Mouse (Mus musculus) cerebellum, adult 11-12 months (tissue): ENCODE measurements around the gene Zrsr1.
A peak's percentile ranks its signal among the peaks of the same experiment; 100 is the strongest.

Source experiments
- DNase-seq: peaks from one replicate; pipeline ENCODE4 v3.0.0; 2022

Gene Zrsr1

DNA sequence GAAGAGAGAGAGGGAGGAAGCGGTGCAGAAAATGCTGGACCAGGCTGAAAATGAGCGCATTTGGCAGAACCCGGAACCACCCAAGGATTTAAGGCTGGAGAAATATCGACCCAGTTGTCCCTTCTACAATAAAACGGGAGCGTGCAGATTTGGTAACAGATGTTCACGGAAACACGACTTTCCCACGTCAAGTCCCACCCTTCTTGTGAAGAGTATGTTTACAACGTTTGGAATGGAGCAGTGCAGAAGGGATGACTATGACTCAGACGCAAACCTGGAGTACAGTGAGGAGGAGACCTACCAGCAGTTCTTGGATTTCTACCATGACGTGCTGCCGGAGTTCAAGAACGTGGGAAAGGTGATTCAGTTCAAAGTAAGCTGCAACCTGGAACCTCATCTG is 1.8 kb downstream of the Zrsr1 start:
- DNase-seq: no peak

DNA sequence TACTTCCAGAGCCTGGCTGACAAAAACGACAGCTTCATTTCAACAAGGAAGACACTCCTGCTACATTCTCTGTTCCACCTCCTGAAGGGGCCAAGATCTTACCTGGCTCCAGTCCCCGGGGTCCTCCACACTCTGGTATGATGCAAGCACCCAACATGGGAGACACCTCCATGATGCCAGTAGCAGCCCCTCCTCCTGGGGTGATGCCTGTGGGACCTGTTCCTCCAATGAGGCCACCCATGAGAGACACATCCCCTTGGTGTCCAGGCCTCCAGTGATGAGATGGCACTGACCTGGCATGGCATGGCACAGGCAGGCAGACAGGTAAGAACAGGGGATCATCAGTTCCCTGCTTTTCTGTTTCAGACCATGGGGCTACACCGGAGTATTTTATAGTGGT is 6.4 kb downstream of the Zrsr1 start:
- peak; percentile 59 for DNase-seq

DNA sequence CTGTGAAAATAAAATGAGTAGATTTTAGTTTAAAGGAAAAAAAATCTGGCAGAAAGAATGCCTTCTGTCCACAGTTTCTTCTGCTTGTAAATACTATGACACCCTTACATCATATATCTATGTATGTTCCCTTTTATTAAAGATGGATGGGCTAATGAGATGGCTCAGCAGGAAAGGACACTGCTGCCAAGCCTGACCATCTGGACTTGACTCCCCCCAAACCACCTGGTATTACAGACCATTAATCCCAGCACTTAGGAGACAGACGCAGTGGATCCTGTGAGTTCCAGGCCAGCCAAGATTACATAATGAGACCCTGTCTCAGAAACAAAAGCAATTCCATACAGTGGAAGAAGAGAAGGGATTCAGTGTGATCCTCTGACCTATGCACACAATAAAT is 6.9 kb downstream of the Zrsr1 start:
- peak; percentile 78 for DNase-seq

DNA sequence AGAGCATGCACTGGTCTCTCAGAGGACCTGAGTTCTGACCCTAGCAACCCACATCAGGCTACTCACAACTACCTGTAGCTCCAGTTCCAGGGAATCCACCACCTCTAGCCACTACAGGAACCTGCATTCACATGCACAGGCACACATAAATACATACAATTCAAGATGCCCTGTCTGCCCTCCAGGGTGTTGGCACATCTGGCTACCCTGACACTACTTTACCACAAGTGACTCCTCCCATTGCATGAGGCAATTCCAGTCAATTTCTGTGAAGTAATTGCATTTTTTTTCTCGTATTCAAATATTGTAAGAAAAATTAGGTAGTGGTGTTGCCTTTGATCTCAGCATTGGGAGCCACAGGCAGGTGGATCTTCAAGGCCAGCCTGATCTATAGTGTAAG is 7.4 kb downstream of the Zrsr1 start:
- DNase-seq: no peak

DNA sequence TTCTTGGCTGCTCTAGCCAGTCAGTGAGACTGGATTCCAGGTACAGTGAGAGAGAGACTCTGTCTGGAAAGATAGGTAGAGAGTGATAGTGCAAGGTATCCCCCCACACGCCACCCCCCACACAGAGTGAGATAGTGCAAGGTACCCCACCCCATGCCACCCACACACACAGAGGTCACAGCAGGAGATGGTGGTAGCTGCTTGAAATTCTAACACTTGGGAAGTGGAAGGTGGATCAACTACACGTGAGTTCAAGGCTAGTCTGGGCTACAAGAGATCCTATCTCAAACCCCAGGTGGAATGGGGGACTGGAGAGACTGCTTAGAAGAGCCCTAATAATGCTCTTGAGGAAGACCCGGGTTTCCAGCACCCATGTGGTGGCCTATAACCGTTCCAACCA is 9.2 kb downstream of the Zrsr1 start:
- DNase-seq: no peak

DNA sequence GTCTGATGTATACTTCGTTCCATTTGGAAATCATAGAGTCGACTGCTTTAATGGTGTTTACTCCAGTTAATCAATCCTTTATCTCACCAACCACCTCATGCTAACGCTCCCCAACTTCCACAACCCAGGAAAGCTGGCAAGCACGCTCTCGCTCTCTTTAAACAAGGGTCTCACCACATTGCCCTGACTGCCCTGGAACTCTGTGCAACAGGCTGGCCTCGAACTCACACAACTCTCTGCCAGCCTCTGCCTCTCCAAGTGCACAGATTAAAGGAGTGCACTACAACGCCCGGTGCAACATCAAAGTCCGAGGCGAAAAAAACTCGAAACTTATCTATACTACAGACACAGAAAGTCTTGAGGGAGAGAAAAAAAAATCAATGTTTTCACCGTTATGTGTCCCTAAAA is 9.7 kb downstream of the Zrsr1 start:
- DNase-seq: no peak

DNA sequence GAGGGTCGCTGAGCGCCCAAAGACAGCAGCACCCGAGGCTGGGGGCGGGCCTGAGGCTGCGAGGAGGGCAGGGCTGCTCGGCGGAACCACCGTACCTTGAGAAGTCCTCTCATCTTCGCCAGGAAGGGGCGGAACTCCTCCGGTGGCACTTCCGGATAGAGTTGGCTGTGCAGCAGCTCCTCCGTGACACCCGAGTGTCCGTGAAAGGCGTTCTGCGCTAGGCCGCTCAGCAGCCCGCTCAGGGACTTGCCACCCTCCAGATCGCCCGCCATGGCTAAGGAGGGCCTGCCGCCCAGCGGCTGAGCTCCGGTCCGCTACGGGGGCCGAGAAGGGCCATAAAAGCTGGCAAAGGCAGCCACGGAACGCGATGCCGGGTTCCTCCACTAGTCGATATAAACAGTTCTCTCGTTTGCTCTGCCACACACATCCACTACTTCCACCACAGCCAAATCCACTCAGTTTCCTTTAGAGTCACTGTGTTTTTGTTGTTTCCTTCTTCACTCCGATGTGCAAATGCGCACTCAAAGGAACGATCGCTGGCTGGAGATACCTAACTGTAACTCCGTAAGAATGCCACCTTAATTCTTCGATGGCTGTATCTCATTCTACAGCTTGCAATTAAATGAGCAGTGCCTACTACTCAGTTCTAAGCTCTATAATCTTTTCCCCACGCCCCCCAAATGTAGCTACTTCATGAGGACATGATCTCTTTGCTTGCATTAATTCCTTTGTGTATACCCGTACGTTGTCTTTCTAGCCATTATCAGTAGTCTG is 10.4 kb downstream of the Zrsr1 start, which contains the start of the genes Gm28048 and Commd1:
Gm28048 (minus strand) TSS at position 107 of the 774 bp plus-strand sequence.
Commd1 (minus strand) TSS at position 399 of the 774 bp plus-strand sequence.
- DNase-seq: peak; percentile 94

DNA sequence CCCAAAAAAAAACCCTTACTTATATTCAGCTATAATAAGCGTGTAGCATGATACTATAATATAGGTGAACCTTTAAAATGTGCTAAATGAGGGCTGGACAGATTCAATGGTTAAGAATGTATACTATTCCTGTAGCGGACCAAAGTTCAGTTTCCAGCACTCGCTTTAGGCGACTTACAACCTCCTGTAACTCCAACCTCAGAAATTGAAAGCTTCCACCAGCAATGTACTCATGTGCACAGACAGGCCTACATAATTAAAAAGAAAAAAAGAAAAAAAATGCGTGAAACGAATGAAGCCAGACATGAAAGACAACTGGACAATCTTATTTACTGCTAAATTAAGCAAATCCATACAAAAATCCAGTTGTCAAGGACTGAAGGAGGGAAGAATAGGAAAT is 11.0 kb downstream of the Zrsr1 start:
- no peak for DNase-seq

DNA sequence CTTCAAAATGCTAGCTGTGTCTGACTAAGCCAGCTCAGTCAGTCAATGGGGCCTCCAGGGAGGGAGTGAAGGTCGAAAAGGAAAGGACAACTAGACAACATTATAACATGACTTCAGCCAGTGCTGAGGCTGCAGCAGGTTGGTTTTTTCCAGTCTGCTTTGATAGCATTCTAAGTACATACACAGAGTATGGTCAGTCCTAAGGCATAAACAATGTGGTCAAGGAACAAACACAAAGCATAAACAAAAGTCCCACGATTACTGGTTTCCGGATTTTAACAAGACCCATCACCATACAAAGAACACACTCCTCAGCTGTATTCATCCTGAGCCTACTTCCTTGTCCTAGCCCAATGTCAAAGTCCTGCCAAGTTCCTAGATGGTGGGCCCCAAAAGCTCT is 13.7 kb downstream of the Zrsr1 start:
- no peak for DNase-seq

DNA sequence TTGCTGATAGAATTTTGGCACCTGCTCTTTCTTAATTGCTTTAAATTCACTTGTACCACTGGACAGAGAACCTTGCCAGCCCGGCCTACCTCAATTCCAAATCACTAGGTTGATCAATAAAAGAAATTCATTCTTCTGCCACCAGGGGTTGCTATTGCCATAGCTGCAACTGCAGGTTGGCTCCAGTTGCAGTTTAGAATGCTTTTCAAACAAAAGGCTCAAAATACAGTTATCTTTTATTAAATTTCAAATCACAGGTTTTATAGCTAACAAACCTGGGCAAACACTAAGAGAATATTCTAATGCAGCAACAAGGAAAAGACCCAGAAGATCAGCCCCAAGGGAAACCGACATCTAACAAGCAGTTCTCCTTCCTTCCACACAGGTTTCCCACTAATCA is 15.6 kb downstream of the Zrsr1 start:
- DNase-seq: no peak

DNA sequence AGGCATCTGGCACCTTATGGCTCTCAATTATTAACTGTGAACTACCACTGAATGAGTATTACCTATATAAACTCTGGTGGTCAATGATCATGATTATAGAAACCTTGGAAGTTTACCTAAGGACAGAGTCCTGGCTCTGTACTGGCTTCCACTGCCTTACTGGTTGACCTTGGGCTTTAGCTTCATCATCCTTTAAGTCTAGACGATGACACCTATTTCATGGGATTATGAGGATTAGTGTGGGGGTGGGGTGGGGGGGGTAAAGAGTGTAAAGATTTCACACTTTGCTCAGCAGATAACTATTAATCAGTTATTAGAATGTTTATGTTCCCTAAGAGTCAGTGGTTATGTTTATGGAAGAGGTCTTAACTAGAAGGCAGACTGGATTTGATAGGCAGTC is 18.0 kb downstream of the Zrsr1 start:
- DNase-seq: no peak

DNA sequence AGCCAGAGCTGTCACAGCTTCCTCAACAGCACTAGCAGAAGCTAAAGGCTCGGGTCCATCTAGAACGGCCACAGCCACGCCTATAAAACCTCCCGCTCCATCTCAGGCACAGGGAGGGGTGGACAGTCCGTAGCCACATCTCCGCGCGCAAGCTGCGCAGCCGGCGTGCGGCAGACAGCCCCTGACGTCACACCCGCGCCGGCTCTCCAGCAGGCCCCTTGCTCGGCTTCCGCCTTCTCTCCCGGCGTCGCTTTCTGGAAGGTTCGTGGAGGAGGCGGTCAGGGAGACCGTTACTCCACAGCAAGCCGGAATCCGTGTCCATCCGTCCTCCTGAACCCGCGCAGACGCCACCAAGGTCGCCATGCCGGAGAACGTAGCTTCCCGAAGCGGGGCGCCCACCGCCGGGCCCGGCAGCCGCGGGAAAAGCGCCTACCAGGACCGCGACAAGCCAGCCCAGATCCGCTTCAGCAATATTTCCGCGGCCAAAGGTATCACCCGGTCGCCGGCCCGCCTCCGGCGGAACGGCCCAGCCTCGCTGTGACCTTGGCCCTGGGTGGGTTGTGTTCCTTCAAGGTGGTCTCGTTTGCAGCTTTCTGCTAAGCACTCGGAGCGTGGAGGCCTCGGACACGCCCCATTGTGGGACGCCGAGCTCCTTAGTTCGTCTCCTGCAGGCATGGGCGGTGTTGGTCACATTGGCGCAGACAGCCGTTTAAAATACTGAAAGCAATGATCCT is 18.8 kb downstream of the Zrsr1 start, which contains the start of gene Cct4:
Cct4 (plus strand) TSS at position 127 of the 734 bp plus-strand sequence.
- DNase-seq: peak; percentile 93

DNA sequence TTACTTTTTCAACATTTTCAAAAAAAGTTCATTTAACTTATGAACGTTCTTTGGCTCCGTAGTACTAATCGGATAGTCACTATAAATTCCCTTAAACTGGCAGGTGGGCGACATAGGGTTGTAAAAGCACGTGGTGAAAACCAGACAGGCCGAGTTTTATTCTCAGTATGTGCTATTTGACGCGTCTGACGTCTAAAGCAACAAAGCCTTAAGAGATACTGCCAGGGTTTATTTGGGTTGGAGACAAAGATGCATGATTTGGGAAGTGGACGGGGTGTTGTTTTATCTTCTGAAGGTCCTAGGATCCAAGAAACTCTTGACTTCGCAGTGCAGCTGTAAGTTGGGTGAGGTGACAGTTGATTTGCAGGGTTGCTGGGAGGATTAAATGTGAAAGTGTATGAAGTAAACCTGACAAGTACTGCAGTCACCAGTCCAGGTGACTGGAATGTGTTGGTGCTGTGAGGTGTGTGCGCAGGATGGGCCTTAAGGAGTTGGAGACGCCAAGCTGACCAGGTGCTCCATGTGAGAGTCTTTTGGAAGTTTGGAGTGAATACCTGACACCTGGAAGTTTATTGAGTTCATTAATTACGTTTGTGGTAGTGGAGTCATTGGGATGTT is 19.5 kb downstream of the Zrsr1 start:
- no peak for DNase-seq

DNA sequence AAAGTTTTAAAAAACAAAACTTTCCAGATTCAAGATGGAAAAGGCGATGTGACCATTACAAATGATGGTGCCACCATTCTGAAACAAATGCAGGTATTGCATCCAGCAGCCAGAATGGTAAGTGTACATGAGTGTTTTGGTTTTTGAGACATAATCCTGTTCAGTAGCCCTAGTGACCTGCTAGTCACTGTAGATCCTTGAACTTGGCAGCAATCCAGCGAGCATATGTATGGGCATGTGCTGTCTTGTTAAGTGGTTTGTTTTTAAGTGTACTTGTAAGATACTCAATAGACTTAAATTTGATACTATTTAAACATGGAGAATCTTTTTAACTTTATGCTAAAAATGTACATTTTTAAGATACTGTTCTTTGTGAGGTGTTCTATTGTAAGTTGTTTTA is 22.5 kb downstream of the Zrsr1 start:
- DNase-seq: no peak

DNA sequence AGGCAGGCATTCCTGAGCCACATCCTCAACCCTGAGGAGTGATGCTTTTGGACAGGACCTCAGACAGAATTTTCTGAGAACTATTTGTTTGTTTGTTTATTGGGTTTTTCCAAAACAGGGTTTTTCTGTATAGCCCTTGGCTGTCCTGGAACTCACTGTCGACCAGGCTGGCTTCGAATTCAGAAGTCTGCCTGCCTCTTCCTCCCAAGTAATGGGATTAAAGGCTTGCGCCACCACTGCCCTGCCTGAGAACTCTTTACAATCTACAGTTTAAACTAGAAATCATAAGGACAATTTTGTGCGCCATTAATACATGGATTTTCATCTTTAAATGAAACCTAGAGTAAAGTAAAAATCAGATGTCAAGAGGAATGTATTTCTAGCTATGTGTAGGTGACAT is 23.7 kb downstream of the Zrsr1 start:
- DNase-seq: no peak

DNA sequence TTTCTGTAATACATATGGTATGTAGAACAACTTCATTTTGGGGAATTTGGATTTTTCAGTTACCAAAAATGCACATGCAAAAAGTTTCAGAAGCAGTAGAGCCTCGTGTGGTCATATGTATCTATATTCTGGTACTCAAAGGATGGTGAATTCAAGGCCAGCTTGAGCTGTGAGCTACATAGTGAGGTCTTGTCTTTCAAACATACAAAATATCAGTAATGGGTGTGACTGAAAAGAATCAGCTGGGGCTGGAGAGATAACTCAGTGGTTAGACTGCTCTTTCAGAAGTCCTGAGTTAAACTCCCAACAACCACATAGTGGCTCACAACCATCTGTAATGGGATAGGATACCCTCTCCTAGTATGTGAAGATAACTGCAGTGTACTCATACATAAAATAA is 26.5 kb downstream of the Zrsr1 start:
- no peak for DNase-seq

DNA sequence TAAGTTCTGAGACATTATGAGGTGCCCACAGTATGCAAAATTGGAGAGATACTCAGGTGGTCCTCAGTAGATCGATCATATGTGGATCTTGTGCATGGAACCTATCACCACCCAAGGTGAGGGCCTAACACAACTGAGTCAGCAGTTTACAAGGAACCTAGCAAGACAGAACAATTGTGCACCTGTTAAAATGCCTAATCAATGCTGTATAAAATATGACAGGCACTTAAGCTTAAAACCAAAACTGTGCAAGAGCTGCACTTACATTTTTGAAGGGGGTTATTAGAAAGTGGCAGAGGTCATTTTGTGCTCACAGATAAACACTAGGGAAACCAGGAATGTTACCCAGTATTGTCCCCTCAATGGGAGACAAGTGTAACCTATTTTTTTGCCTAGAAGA is 33.5 kb downstream of the Zrsr1 start:
- no peak for DNase-seq

DNA sequence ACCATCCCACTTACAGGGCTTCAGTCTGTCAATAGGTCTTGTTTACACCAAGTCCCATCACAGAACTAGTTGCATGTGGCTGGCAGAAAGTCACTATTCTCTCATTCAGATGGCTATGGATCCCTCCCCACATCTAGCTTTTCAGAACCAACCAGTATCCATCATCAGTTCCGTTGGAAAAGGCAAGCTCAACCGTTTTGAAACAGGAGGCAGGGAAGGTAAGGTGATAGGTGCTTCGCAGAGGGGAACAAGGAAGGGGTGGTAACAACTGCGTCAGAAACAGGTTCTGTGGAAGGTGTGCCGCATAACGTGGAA is 35.3 kb downstream of the Zrsr1 start:
- DNase-seq: no peak

DNA sequence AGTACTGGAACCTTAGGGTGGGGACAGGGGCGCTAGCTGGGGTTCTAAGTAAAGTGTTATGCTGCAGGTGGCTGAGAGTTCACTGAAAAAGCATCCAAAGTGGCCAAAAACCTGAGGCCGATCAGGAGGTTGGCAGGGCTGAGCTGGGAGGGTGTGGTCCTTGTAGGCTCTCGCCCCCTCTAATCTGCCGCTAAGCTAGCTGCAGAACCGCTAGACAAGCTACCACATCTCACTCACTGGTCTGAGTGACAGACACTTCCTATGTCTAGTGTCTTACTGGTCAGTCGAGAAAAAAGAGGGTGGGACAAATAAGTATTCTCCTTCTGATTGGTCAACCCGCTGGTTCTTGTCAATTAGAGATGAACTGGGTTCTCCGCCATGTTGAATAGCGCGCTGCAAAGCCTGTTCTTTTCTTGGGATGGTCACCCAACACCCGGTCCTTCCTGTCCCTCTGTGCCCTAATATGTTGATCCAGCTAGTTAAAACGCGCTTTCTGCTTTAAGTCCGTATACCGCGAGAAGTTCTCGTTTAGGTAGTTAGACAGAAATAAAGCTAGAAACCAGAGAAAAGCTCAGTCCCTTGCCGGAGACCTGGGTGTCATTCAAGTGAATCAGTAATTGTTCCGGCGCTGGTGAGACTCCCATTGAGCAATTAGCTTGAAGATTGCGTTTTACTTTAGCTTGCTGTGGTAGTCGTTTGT is 35.8 kb downstream of the Zrsr1 start, which contains the start of gene Fam161a:
Fam161a (plus strand) TSS at position 51 of the 700 bp plus-strand sequence.
- DNase-seq: peak; percentile 86

DNA sequence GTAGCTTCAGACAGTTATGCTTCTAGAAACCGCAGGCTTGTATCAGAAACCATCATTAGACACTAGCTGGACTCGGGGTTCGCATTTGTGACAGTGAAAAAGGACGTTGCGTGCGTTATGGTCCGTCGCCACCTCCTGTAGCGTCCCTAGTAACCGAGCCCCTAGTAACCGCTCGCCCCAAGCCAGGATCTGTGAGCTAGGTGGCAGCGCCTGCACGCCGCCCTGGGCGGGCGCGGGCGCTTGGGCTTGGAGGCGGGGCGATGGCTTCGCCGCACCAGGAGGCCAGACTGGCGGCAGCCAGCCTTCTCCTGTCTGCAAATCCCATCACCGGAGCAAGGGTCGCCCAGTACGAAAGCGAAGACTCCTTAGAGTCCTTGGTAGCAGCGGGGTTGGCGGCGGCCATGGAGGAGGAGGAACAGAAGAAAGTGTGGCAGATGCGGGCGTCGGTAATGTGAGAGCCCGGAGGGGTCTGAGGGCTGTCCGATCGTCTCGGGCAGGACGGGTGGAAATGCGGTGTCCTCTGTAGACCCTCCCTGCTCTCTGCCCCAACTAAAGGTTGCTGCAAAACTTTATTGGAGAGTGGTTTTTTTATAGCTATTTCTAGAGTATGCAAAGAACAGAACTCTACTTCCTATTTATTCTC is 36.5 kb downstream of the Zrsr1 start:
- DNase-seq: peak; percentile 86

DNA sequence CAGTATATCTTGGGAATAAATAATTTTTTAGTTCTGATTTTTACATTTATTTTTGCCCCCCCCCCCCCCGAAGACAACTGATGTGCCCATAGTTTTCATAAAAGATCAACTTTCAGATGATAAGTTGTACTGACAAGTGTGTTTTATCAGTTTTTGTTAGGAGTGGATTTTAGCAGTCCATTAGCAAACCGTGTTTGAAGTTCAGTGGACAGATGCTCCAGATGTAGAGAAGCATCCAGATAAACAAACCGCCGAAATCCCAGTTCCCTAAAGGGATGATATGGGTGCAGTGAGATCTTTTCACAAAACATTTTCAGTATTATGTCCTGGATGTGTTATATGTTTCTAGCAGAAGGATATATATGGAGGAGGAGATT is 37.0 kb downstream of the Zrsr1 start:
- DNase-seq: no peak

DNA sequence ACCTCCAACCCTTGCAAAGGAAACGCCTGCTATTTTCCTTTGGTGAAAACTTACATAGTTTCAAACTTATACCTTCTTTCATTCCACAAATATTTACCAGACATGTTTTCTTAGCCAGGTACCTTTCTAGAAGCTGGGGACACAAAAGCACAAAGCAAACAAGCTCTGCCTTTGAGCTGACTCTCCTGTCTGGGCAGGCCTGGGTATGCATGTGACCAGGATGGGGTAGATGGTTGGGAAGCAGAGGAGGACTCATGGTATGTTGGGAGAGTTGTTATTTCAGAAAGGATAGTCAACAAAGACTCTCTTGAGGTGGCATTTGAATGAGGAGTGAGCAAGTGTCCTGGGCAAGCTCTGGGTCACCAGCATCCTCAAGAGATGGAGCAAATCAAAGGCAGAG is 41.3 kb downstream of the Zrsr1 start:
- DNase-seq: no peak
